Mouse (Mus musculus) kidney, embryonic 16.5 days (tissue): ENCODE measurements around the gene Suv39h2. TPM values are rescaled to one million over a fixed set of nuclear protein-coding genes. Genes with fewer than 3 reads are reported as not detected.
A peak's percentile ranks its signal among the peaks of the same experiment; 100 is the strongest.

ENCODE experiments used
- ATAC-seq: fragments of 200-750 bp; cut with Nextera tagmentation; 2 replicates; pipeline ENCODE4 v1.8.0; 2017; ENCODE audit warnings: moderate TSS enrichment; ENCODE audit not compliant: low FRiP score, low TSS enrichment
- H3K27ac ChIP-seq: fragments of 300-500 bp; sonication (generic); 2 replicates; pipeline ENCODE4 v1.5.1; 2014; ENCODE audit warnings: low read length
- H3K27me3 ChIP-seq: fragments of 300-500 bp; sonication (generic); 2 replicates; pipeline ENCODE4 v1.6.1; 2014; ENCODE audit warnings: low read length, control low read depth, mixed read lengths; ENCODE audit not compliant: insufficient read depth
- H3K36me3 ChIP-seq: fragments of 300-500 bp; sonication (generic); 2 replicates; pipeline ENCODE4 v1.6.1; 2014; ENCODE audit warnings: low read length, control low read depth, mixed read lengths; ENCODE audit not compliant: insufficient read depth
- H3K4me1 ChIP-seq: fragments of 300-500 bp; sonication (generic); 2 replicates; pipeline ENCODE4 v1.6.1; 2014; ENCODE audit warnings: low read length, control low read depth, mixed read lengths; ENCODE audit not compliant: insufficient read depth
- H3K4me2 ChIP-seq: fragments of 300-500 bp; sonication (generic); replicated peaks from 2 replicates; pipeline ENCODE4 v1.6.1; 2014; ENCODE audit warnings: low read depth, low read length
- H3K4me3 ChIP-seq: fragments of 300-500 bp; sonication (generic); 2 replicates; pipeline ENCODE4 v1.5.1; 2014; ENCODE audit warnings: mild to moderate bottlenecking, low read length
- H3K9ac ChIP-seq: fragments of 300-500 bp; sonication (generic); replicated peaks from 2 replicates; pipeline ENCODE4 v1.6.1; 2014; ENCODE audit warnings: low read length
- H3K9me3 ChIP-seq: fragments of 300-500 bp; sonication (generic); 2 replicates; pipeline ENCODE4 v1.6.1; 2016; ENCODE audit warnings: low read length, control low read depth
- WGBS: fragments of 180-500 bp; shearing (Covaris S2); extraction: QIAGEN DNeasy Blood & Tissue Kit; methylation state at CpG from one replicate; pipeline ENCODE4 v1.1.7; 2014; 5-methylcytosine and 5-hydroxymethylcytosine counted together
- polyA plus RNA-seq: library from polyadenylated mRNA; unstranded; fragments of >200 nt; fragmentation: Nextera tagmentation; extraction: Ambion mirVana; gene quantifications from 2 replicates; pipeline ENCODE4 v1.2.1, GENCODE M21; 2015

Suv39h2 gene
- polyA plus RNA-seq, 1 experiment from 2014 or later: 14.2 TPM

DNA sequence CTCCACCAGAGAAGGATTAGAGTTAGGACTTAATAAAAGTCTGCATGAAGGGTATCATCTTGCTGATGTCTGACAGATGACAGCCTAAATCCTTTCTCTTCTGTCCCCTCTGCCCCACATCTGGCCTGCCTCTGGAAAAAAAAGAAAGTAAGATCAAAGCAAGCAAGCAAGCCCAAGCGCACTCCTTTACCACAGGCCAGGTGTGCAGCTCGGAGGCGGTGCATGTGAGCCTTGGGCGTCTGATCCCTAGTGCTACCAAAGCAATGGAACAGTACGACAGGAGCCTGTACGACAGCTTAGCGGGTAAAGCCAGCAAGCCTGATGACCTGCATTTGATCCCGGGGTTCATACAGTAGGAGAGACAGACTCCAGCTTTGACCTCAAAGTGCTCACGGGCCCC is 43.9 kb downstream of the Suv39h2 start:
- 75% methylated on average over 9 of the region's 9 CpGs for WGBS
- Histone ChIP-seq H3K4me1 (no peaks in the 10 kb centered on the region), H3K27ac (no peak overlapping the region), H3K9ac (no peak overlapping the region), H3K36me3 (no peaks in the 10 kb centered on the region), H3K4me3 (no peak overlapping the region), H3K27me3 (no peaks in the 10 kb centered on the region), H3K9me3 (no peaks in the 10 kb centered on the region), H3K4me2 (no peak overlapping the region)
- no peak for ATAC-seq

GRCm38 (mm10) chr2:3424579-3424910 is 50.3 kb downstream of the Suv39h2 start:
- H3K9ac ChIP-seq: peak overlapping the region; percentile 65
- peaks cover 10% of the 10 kb centered on the region for H3K4me1 ChIP-seq
- peak overlapping the region; percentile 94 for H3K4me2 ChIP-seq
- H3K9me3 ChIP-seq: no peaks in the 10 kb centered on the region
- peak overlapping the region; percentile 65 for H3K4me3 ChIP-seq
- H3K36me3 ChIP-seq: no peaks in the 10 kb centered on the region
- WGBS: 11% methylated on average over 9 of the region's 10 CpGs
- no peaks in the 10 kb centered on the region for H3K27me3 ChIP-seq
- ATAC-seq: no peak
- no peak overlapping the region for H3K27ac ChIP-seq

DNA sequence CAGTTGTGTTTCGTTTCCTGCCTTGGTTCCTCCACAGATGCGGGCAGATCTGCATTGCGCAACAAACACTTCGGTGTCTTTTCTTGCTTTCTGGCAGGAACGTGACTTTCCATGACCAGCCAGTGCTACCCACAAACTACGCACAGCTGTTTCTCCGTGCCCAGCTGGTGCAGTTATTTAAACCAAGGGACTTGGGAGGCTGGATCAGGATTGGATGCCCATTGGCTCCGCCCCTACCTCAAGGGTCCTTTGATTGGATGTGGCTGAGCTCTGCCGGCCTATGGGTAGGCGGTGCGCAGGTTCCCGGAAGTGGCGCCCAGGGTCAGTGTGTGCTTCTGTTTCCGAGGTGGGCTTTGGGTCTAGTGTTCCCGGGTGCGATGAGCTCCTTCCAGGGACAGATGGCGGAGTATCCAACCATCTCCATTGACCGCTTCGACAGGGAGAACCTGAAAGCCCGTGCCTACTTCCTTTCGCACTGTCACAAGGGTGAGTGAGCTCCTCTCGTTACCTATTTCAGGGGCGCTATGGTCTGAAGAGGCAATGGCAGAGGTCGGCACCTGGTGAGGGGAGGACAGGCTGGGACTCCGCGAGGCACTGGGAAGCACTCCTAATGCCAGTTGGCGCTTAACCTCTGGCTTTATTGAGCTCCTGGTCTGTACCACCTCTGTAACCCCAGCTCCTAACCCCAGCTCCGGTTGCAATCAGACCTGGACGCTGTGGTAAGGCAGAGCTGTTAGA is 50.8 kb downstream of the Suv39h2 start, which contains the start of gene Dclre1c:
Gene Dclre1c, plus strand, starts transcription at position 291 of the 738 bp plus-strand sequence.
- Histone ChIP-seq H3K27ac (0 out of 2 replicates have a peak within 1 kb of the TSS, but pooled peaks have one; percentile 16), H3K4me3 (peak within 1 kb of the TSS; percentile 65), H3K9me3 (no peaks in the 10 kb centered on the region), H3K27me3 (no peaks in the 10 kb centered on the region), H3K9ac (peak within 1 kb of the TSS; percentile 65), H3K4me2 (peak within 1 kb of the TSS; percentile 94), H3K36me3 (no peaks in the 10 kb centered on the region), H3K4me1 (peaks cover 10% of the 10 kb centered on the region)
- peak; percentile 99 for ATAC-seq
- 0% methylated on average over 29 of the region's 29 CpGs for WGBS

GRCm38 (mm10) chr2:3422548-3422947 is 52.3 kb downstream of the Suv39h2 start, which contains the start of gene Meig1:
Meig1 (minus strand) TSS chr2:3422648.
- 67% methylated on average over 3 of the region's 3 CpGs for WGBS
- ATAC-seq: no peak
- Histone ChIP-seq H3K27me3 (peaks cover 6% of the 10 kb centered on the region), H3K4me1 (peaks cover 12% of the 10 kb centered on the region), H3K27ac (no peak within 1 kb of the TSS), H3K9me3 (no peaks in the 10 kb centered on the region), H3K9ac (no peak within 1 kb of the TSS), H3K4me2 (peak within 1 kb of the TSS; percentile 94; the same call in 1 of the 2 replicates), H3K36me3 (no peaks in the 10 kb centered on the region), H3K4me3 (no peak within 1 kb of the TSS)

- Histone ChIP-seq H3K27me3 (peaks cover 11% of the 10 kb centered on the region), H3K4me1 (peaks cover 12% of the 10 kb centered on the region), H3K4me2 (no peak overlapping the region), H3K9ac (no peak overlapping the region), H3K9me3 (no peaks in the 10 kb centered on the region), H3K27ac (no peak overlapping the region), H3K36me3 (no peaks in the 10 kb centered on the region), H3K4me3 (no peak overlapping the region)
- ATAC-seq: no peak
- WGBS: 74% methylated on average over 4 of the region's 4 CpGs
Measured at GRCm38 (mm10) chr2:3420157-3420556, 54.7 kb downstream of the Suv39h2 start.

GRCm38 (mm10) chr2:3418883-3419431 is 55.9 kb downstream of the Suv39h2 start:
- no peak overlapping the region for H3K27ac ChIP-seq
- peaks cover 6% of the 10 kb centered on the region; the same call in 1 of the 2 replicates for H3K4me1 ChIP-seq
- ATAC-seq: peak; percentile 97
- H3K9me3 ChIP-seq: no peaks in the 10 kb centered on the region; the same call in 1 of the 2 replicates
- H3K4me2 ChIP-seq: peak overlapping the region; percentile 67
- WGBS: under 1% methylated on average over 38 of the region's 38 CpGs
- H3K27me3 ChIP-seq: peaks cover 11% of the 10 kb centered on the region
- H3K9ac ChIP-seq: peak overlapping the region; percentile 56
- no peaks in the 10 kb centered on the region for H3K36me3 ChIP-seq
- peak overlapping the region; percentile 51 for H3K4me3 ChIP-seq

GRCm38 (mm10) chr2:3415676-3416075 is 59.2 kb downstream of the Suv39h2 start:
- ATAC-seq: no peak
- H3K4me2 ChIP-seq: no peak overlapping the region
- H3K4me1 ChIP-seq: 0 out of 2 replicates have a peak, but pooled peaks cover 2% of the 10 kb centered on the region
- H3K27ac ChIP-seq: no peak overlapping the region
- 14% methylated on average over 1 of the region's 1 CpGs for WGBS
- no peak overlapping the region for H3K9ac ChIP-seq
- H3K9me3 ChIP-seq: no peaks in the 10 kb centered on the region; the same call in 1 of the 2 replicates
- H3K4me3 ChIP-seq: no peak overlapping the region
- H3K36me3 ChIP-seq: no peaks in the 10 kb centered on the region
- peaks cover 11% of the 10 kb centered on the region for H3K27me3 ChIP-seq

DNA sequence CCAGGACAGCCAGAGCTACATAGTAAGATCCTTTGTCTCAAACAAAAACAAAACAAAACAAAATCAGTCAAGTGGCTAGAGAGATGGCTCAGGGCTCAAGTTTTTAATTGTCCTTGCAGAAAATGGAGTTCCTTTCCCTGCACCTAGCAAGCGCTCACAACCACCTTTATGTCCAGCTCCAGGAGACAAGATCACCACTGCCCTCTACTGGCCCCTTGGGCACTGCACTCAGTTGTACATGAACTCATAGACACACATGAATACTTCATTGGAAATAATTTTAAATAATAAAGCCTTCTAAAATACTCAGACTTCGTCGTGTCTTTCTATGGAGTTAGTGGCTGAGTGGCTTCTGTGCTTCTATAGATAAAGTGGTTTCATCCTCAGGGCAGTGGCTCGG is 60.6 kb downstream of the Suv39h2 start:
- Histone ChIP-seq H3K36me3 (no peaks in the 10 kb centered on the region), H3K4me2 (no peak overlapping the region), H3K27ac (no peak overlapping the region), H3K27me3 (peaks cover 11% of the 10 kb centered on the region), H3K9ac (no peak overlapping the region), H3K4me1 (0 out of 2 replicates have a peak, but pooled peaks cover 2% of the 10 kb centered on the region), H3K4me3 (no peak overlapping the region), H3K9me3 (no peaks in the 10 kb centered on the region; the same call in 1 of the 2 replicates)
- ATAC-seq: no peak
- 43% methylated on average over 4 of the region's 4 CpGs for WGBS

- no peaks in the 10 kb centered on the region for H3K9me3 ChIP-seq
- no peaks in the 10 kb centered on the region for H3K36me3 ChIP-seq
- no peaks in the 10 kb centered on the region for H3K4me1 ChIP-seq
- H3K4me3 ChIP-seq: no peak overlapping the region
- no peak for ATAC-seq
- no peak overlapping the region for H3K27ac ChIP-seq
- no peak overlapping the region for H3K9ac ChIP-seq
- no peak overlapping the region for H3K4me2 ChIP-seq
- H3K27me3 ChIP-seq: no peaks in the 10 kb centered on the region
- WGBS: 69% methylated on average over 7 of the region's 7 CpGs
Measured at GRCm38 (mm10) chr2:3407756-3408155, 67.1 kb downstream of the Suv39h2 start.

DNA sequence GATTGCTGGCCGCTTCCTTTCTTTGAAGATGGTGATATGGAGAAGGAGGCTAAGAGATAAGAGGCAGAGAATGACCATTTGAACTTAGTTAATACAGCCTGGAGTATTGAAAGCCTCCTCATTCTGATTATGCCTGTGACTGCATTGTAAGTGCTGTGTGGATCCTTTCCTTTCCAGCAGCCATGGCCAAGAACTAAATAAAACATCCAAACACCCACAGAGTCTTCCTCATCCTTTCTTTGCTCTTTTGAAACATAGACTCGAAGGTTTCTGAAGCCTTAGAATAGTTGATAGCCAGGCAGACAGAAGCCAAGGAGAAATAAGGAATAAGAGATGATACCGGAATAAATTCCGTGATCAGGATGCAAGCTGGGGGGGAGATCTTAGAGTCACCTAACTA is 68.8 kb downstream of the Suv39h2 start:
- Histone ChIP-seq H3K27ac (no peak overlapping the region), H3K27me3 (no peaks in the 10 kb centered on the region), H3K9me3 (no peaks in the 10 kb centered on the region), H3K4me2 (no peak overlapping the region), H3K9ac (no peak overlapping the region), H3K4me1 (no peaks in the 10 kb centered on the region), H3K4me3 (no peak overlapping the region), H3K36me3 (no peaks in the 10 kb centered on the region)
- no peak for ATAC-seq
- 84% methylated on average over 4 of the region's 4 CpGs for whole genome bisulfite sequencing
